Mouse (Mus musculus) adrenal gland, postnatal 25 days (tissue): ENCODE data around the gene Snx10. TPM values are rescaled to one million over a fixed set of nuclear protein-coding genes. Genes with fewer than 3 reads are reported as not detected.

Experiments used
- microRNA-seq, 2 experiments: library from miRNA; unstranded; fragments of <30 nt; microRNA quantifications; one replicate each; pipeline ENCODE4 v1.2.0; 2021
- total RNA-seq: library from RNA; stranded (reverse); gene quantifications from 2 replicates; pipeline ENCODE4 v1.2.3, GENCODE M21; 2021

The Snx10 gene
- total RNA-seq, 1 experiment from 2014 or later = 26.6 TPM

Small RNA genes within 50 kb of the gene (microRNA-seq; reads per million reads assigned to microRNA genes)
- 0 reads per million in 2 experiments for gene Gm22914

Other genes with a start within 250 kb of the Snx10 start
- 0.48 TPM in 1 of 2 replicates, not detected in the other for gene Nfe2l3, start 91.2 kb upstream of the Snx10 start, total RNA-seq
- gene Hnrnpa2b1, start 54.0 kb upstream of the Snx10 start, total RNA-seq = 735 and 846 TPM in 2 replicates
- gene Cbx3, start 53.5 kb upstream of the Snx10 start, total RNA-seq = 107 and 114 TPM in 2 replicates